Mouse (Mus musculus): ENCODE results near the gene Rgs8.

Gene Rgs8

DNA sequence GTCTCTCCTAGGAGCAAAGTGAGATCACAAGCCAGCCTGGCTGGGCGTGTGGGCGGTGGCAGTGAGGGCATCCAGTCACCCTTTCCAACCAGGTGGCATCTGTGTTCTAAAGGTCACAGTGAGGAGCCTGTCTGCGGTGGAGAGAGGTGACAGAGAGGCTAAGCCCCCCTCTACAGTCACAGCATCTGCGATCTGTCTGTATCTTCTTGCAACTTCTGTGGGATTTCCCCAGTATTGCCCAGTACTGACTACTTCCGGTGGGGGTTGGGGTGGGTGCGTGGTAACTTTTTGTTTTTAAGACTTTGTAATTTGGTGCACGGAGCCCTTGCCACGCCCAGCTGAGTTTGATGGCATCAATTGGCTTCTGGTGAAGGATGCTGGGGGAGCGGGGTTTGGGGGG lies 70.6 kb downstream of the Rgs8 start:
- POLR2A ChIA-PET: interaction anchor here in 2 of 4 experiments (0.6 to 1.5 kb wide), 3 partner anchors 12 to 20 kb away, joined by 3 to 4 read pairs (median 4); no protein-coding TSS in a partner anchor

DNA sequence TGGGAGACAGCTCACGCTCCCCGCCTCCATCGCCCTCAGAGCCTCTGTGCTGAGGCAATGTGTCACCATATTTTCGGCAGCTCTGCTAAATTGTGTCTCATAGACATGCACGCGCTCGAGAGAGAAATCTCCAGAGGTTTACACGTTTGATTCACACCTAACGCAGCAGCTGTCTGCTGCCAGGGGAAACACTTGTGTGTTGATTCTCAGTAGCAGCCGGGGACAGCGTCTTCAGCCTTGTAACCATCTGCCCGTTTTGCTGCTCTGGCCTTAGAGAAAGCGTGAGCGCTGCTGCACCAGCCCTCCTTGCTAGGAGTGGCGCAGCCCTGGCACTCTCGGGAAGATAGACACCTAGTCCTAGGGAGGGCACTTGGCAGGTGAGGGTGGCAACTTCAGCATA lies 73.8 kb downstream of the Rgs8 start:
- POLR2A ChIA-PET: interaction anchor here in 1 of 4 experiments (1.0 kb wide), 1 partner anchor 49 kb away, joined by 3 read pairs; no protein-coding TSS in a partner anchor
- CTCF ChIA-PET: no interaction called here

More for the DNA sequence above, 70.6 kb downstream of the Rgs8 start:
- CTCF ChIA-PET: no interaction called here

DNA sequence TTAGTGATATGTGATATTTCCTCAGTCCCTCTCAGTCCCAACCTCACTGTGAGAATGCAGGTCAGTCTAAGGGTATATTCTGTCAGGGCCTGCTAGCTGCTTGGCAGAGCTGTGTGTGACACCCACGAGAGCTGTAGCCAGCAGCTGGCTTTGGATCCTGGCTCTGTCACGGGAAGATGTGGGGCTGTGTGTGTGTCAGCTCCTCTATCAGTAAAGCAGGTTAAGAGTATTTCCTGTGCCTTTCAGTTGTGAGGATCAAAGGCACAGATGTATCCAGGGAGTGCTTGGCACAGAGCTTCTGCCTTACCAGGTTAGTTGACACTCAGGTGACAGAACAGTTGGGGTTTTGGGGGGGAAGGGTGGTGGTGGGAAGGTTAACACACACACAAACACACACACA lies 77.0 kb downstream of the Rgs8 start:
- ChIA-PET POLR2A (interaction anchor here in 1 of 4 experiments (1.3 kb wide), 1 partner anchor 20 kb away, joined by 3 read pairs; the partner anchor contains the start of gene Rnasel), CTCF (no interaction called here)

DNA sequence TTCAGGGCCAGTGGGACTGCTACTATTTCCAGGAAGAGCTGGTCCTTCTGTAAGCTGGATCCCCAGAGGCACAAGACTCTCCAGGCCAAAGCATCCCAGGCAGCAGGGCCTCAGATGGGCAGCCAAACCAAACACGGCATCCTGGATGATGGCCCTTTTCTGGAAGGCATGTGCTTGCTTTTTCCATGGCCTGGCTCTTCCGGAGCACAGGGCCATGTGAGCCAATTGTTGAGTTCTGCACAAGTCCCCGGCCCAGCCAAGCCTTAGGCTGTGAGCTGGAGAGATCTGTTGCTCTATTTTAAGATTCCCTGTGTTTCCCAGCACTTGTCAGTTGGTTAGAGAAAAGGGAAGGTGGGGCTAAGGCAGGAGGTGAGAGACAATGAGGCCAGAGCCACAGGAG lies 77.8 kb downstream of the Rgs8 start:
- ChIA-PET CTCF (interaction anchor here in 2 of 4 experiments (0.6 to 1.2 kb wide), 2 partner anchors 16 to 172 kb away, joined by 3 read pairs; no protein-coding TSS in a partner anchor), POLR2A (interaction anchor here in 1 of 4 experiments (1.0 kb wide), 1 partner anchor 159 kb away, joined by 3 read pairs; no protein-coding TSS in a partner anchor)

DNA sequence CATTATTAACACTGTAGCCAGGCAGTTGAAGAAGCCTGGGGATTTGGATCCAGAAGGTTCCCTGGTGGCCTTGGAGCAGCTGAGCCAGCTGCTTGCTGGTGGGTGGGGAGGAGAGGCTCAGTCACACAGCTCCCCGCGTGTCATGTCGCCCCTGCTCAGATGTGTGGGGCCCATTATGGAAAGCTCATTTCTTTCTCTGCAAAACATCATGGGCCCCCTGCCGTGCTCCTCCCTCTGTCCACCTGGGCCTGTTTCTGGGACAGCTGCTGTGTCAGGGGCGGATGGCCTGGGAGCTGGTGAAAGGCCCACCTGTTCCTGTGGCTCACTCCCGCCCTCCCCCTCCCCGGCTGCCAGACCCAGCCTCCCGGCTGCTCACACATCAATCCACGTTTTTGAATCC lies 80.4 kb downstream of the Rgs8 start:
- ChIA-PET CTCF (interaction anchor here in 2 of 4 experiments (0.9 to 2.5 kb wide), 3 partner anchors 16 to 176 kb away, joined by 3 to 7 read pairs (median 4); partner anchors contain the start of gene Rnasel (in 1 of the 2)), POLR2A (interaction anchor here in 3 of 4 experiments (0.6 to 1.1 kb wide), 6 partner anchors 16 to 184 kb away, joined by 3 to 5 read pairs (median 3); partner anchors contain the start of genes Rnasel (in 2 of the 3) and Npl (in 1 of the 3))

DNA sequence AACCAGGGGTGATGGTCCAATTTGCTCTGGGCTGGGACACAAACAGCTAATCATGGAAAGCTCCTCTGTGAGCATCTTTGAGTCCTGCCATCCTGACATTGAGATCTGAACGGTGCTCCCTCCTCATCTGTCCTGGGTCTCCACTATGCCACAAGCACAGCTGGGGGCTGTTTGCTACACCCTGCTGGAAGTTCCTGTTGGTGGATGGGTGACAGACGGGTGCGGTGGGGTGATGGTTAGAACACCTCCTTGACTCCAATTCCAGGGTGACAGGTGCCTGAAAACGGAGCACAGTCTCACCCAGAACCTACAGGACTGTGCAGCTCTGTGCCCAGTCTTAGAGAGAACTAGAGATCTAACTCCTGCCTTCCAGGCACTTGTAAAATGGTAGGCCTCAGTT lies 82.0 kb downstream of the Rgs8 start:
- ChIA-PET CTCF (interaction anchor here in 1 of 4 experiments (0.6 to 2.5 kb wide), 2 partner anchors 14 to 185 kb away, joined by 3 to 7 read pairs; partner anchors contain the start of genes Npl and Rnasel), POLR2A (interaction anchor here in 2 of 4 experiments (0.7 kb wide), 2 partner anchors 73 to 175 kb away, joined by 4 read pairs; no protein-coding TSS in a partner anchor)

DNA sequence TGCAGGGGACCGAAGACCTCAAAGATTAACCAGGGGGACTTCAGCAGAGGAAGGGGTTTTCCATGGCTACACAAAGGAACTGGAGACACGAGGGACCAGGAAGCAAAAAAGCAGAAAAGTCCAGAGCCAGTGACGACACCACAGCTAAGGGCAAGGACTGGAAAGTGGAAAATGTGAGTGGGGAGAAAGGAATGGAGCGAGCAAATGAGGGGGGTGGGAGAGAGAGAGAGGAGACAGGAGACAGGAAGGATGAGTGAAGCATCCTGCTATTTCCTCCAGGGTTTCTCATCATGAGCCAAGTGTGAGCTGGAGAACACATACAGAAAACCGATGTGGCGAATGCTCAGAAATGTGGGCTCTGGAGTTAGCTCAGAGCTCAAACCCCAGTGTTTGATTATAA lies 83.3 kb downstream of the Rgs8 start:
- ChIA-PET CTCF (no interaction called here), POLR2A (no interaction called here)

DNA sequence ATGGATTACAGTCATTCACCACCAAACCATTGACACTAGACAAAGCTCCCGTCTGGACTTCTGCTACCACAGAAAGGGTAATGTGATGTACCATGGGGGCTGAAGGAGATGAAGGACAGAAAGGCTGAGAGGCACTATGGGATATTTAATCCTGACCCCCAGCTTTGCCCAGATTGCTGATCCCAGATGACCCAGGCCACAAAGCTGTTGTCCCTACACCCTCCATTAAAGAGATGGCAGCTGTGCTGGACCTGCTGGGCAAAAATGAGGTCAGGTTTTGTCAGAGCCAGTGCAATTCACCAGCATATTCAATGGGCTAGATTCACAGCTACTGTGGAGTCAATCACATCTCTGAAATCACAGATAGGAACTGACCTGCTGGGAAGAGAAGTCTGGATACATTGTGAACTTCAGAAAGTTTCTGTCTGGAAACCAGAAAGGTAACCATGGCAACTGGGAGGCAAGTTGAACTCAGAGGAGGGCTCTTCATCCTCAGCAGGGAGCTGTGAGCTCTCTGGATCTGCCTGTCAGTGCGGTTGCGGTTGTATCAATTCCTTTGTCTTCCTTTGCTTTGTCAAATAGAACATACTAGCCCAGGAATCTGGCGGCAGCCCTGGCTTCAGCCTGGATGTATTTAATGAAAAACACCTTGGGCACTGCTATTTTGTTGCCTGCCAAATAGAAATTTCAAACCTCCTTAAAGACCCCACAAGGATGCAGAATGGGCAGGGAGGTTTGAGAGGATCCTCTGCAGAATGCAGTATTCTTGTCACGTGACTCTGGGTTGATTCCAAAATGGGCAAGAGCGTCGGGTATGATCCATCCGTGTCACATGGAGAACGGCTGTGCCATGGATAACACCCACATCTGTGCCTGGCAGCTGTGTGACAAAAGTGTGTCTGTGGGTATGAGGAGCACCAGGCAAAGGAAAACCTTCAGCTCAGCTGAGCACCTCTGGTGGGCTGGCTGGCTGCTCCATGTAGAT lies 84.6 kb downstream of the Rgs8 start:
- CTCF ChIA-PET: interaction anchor here in 2 of 4 experiments (1.6 to 1.7 kb wide), 2 partner anchors 12 to 178 kb away, joined by 5 to 6 read pairs; partner anchors contain the start of gene Rnasel (in 1 of the 2)
- POLR2A ChIA-PET: interaction anchor here in 1 of 4 experiments (2.2 kb wide), 1 partner anchor 12 kb away, joined by 11 read pairs; the partner anchor contains the start of gene Rnasel

DNA sequence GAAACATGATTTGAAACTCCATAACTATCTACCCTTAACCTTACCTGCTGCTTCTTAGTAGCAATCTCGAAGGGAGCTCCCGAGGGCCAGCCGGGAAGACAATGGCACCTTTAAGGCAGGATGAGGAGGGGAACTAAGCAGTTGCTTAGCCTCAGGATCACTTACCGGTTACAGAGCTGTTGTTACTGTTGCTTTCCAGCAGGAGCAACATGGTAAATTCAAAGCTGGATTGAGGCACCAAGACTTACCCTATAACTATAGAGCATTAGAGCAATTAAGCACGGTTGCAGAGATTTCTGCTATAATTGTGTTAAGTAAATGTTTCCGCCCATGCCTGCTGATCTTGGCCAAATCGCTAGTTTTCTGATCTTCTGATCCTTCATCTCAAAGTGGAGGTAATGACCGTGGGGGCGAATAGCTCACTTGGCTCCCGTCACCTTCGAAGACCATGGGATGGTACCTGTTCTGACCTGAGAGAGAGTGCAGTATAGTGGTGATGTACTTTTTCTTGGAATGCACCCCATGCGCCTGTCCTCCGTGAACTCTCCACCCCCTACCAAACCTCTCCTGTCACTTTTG lies 86.7 kb downstream of the Rgs8 start:
- CTCF ChIA-PET: interaction anchor here in 3 of 4 experiments (0.6 to 1.4 kb wide), 8 partner anchors 10 to 451 kb away, joined by 3 to 8 read pairs (median 5); partner anchors contain the start of gene Rnasel (in 3 of the 3)

DNA sequence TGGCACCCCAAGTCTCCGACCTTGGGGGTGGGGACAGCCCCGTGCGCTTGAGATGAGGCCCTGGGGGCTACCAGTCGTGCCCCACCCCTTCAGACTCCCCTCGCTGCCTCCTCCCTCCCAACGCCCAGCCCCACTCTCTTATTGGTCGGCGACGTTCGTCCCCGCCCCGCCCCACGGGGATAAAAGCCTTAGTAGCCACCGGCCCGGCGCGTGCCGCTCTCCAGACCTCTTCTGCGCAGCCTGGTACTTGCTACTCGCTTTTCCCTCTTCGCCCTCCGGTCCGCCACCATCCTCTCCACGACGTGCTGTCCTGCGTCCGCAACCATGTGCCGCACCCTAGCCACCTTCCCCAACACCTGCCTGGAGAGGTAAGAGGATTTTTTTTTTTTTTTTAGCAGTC lies 87.3 kb downstream of the Rgs8 start, which contains the start of gene Rgs16:
Rgs16 (plus strand) TSS at position 205 of the 400 bp plus-strand sequence.
- ChIA-PET POLR2A (interaction anchor here in 3 of 4 experiments (1.0 to 2.2 kb wide), 5 partner anchors 9 to 190 kb away, joined by 4 to 11 read pairs (median 4); partner anchors contain the start of genes Npl (in 2 of the 3) and Rnasel (in 2 of the 3)), CTCF (interaction anchor here in 3 of 4 experiments (0.6 to 4.8 kb wide), 8 partner anchors 9 to 450 kb away, joined by 3 to 25 read pairs (median 6); partner anchors contain the start of gene Rnasel (in 2 of the 3))

More for the DNA sequence above, 86.7 kb downstream of the Rgs8 start:
- POLR2A ChIA-PET: interaction anchor here in 3 of 4 experiments (0.7 to 2.2 kb wide), 4 partner anchors 10 to 190 kb away, joined by 3 to 11 read pairs (median 4); partner anchors contain the start of genes Rnasel (in 2 of the 3) and Npl (in 1 of the 3)

DNA sequence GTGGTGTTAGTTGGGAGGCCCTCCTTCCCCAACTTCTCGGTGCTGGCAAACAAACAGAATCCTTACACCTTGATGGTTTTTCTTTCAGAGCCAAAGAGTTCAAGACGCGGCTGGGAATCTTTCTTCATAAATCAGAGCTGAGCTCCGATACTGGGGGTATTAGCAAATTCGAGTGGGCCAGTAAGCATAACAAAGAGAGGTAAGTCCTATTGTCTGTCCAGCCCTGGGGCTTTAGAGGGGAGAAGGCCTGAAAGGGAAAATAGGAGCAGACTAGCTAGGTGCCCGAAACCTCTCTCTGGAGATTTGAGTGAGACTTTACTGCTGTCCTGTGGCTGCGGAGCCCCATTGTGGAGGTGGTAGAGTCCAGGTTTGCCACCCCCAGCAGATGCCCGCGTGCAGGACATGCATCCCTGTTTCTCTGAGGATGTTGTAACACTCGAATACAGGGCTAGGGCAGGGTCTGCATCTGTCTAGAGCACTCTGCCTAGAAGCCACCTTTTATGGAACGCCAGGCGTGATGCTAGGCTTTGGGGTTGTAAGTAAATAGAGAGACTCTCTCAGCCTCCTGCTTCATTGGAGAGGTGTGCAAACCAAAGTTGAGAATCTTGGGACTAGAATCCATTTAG lies 88.1 kb downstream of the Rgs8 start:
- ChIA-PET CTCF (interaction anchor here in 3 of 4 experiments (0.6 to 4.8 kb wide), 4 partner anchors 8 to 183 kb away, joined by 3 to 25 read pairs (median 8); partner anchors contain the start of gene Rnasel (in 1 of the 3)), POLR2A (interaction anchor here in 3 of 4 experiments (0.6 to 1.5 kb wide), 9 partner anchors 8 to 1850 kb away, joined by 3 to 5 read pairs (median 4); partner anchors contain the start of genes Npl (in 2 of the 3) and Rnasel (in 1 of the 3))

DNA sequence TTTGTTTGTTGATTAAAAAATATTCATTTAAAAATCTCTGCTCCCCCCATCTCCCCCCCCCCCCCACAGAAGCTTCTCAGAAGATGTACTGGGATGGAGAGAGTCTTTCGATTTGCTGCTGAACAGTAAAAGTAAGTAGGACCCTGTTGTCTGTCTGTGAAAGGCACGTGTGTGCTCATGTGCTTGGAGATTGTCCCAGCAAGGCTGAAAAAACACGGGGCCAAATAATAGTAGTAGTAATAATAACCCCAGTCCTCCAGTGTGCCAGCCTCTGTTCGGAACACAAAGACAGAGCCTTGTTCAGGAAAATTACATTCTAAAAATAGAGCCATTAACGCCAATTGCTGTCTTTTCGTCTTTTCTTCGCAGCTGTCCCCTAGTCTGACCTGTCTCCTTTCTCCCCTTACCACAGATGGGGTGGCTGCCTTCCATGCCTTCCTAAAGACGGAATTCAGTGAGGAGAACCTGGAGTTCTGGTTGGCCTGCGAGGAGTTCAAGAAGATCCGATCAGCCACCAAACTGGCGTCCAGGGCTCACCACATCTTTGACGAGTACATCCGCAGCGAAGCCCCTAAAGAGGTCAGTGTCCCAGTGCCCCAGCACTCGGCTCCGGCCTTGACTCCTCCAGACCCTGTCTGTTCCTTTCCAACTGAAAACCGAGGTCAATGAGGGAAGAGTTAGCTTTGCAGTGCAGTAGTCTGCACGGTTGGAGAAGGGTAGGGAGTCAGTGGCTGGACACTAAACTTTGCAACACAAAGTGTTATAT lies 88.9 kb downstream of the Rgs8 start:
- CTCF ChIA-PET: interaction anchor here in 3 of 4 experiments (0.6 to 4.8 kb wide), 5 partner anchors 93 to 184 kb away, joined by 3 to 25 read pairs (median 8); no protein-coding TSS in a partner anchor
- POLR2A ChIA-PET: interaction anchor here in 3 of 4 experiments (0.6 to 1.5 kb wide), 5 partner anchors 10 to 1851 kb away, joined by 3 to 5 read pairs (median 3); partner anchors contain the start of gene Npl (in 1 of the 3)

DNA sequence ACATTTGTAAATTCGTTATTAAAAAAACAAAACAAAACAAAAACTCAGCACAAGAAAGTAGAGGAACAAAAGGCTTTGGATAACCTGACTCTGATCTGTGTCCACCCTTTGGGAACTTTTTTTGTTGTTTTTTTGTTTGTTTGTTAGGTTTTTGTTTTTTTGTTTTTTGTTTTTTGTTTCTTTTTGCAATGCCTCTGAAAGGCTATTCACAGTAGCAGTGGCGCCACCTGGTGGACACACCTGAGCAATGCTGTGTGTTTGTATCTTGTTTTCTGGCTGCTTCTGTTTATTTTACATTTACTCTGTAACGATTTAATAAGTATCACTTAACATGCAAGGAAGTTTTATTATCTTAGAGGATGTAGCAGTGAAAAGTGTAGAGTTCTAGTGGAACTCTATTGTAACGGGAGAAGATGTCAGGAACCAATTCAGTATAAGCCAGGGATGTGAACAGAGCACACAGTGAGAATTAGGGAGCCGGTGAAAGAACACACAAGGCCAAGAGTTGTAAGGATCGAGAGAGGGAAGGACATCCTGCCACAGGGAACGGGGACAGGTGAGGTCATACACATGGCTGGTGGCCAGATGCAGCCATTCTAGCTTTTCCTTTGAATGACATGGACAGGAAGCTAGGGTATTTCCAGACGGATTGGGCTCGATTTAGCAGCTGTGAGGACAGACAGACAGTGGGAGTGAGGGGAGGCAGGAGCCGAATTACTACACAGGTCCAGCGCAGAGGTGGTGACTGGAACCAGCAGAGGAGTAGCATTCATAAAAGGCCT lies 89.7 kb downstream of the Rgs8 start:
- CTCF ChIA-PET: interaction anchor here in 2 of 4 experiments (1.4 to 4.8 kb wide), 5 partner anchors 63 to 185 kb away, joined by 3 to 25 read pairs (median 5); no protein-coding TSS in a partner anchor
- POLR2A ChIA-PET: interaction anchor here in 2 of 4 experiments (0.6 to 1.0 kb wide), 2 partner anchors 86 to 184 kb away, joined by 3 to 4 read pairs; no protein-coding TSS in a partner anchor

DNA sequence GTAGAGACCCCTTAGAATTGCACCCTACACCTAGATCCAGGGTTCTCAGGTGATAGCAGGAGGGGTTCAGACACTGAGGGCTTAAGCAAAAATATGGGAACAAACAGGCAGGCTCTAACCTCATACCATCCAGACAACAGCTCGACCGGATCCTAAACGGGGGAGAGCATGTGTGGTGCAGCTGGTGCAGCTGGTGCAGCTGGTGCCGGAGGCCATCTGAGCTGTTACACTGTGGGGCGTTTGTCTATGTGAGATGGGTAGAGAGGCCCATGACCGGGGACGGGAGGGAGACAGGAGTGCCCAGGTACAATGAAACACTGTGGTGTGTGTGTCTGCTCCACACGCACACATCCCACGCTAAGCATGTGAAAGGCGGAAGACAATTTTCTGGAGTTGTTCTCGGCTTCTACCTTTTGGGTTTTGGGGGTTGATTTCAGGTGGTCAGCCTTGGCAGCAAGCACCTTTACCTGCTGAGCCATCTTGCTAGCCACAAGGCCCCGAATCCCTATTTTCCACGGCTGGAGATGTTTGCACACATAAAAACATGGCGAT lies 93.4 kb downstream of the Rgs8 start:
- POLR2A ChIA-PET: no interaction called here
- CTCF ChIA-PET: interaction anchor here (0.5 to 5.0 kb wide), 7 partner anchors 15 to 189 kb away, joined by 3 to 80 read pairs (median 5); no protein-coding TSS in a partner anchor

DNA sequence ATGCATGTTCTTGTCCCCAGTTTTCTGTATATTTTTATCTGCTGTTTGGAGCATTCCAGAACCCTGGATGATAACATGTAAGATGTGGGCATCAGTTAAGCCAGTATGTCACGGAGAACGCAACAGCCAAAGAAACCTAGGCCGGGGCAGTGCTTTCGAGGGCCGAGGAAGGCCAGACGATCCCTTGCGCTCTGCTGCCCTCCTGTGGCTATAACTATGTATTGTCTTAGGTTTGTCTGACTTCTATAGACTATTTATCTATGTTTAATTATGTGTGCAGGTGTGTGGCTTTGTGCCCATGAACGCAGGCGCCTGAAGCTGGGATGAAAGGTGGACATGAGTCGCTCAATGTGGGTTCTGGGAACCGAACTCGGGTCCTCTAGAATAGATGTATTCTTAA lies 93.9 kb downstream of the Rgs8 start:
- ChIA-PET CTCF (interaction anchor here in 3 of 4 experiments (0.5 to 5.0 kb wide), 7 partner anchors 16 to 583 kb away, joined by 3 to 80 read pairs (median 5); partner anchors contain the start of gene Npl (in 1 of the 3)), POLR2A (no interaction called here)

All from embryonic stem cell, embryonic (primary cell).